Mouse (Mus musculus): ENCODE data around the gene Scp2. TPM values are rescaled to one million over a fixed set of nuclear protein-coding genes. Genes with fewer than 3 reads are reported as not detected.

The Scp2 gene
- total and polyA plus RNA-seq, 2 experiments, result 1,138 to 3,000 TPM

DNA sequence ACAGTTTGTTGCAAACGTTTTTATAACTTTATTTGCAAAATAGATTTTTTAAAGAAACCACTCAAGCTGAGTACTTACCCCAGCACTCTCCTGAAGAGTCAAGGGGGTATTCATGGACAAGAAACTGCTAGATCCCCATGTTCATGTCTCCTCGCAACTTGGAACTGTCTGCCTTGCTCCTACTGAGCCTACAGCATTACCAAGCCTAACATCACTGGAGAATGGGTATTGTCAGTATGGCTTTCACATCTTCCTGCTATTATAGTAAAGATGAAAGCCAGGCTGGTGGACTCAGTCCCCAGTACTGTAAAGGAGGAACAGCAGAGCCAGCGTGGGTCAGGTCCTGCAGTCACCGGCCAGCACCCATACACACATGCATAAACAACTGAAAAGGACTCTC lies 48.5 kb downstream of the Scp2 start, which contains the start of gene Podn:
Gene Podn (minus strand): TSS at position 101 of the 400 bp plus-strand sequence.
- H3K9ac ChIP-seq (ENCODE audit: low read depth, low read length), result peak within 1 kb of the TSS; percentile 25
- no peak within 1 kb of the TSS for H3K4me3 ChIP-seq (ENCODE audit: insufficient read depth, low read depth, low read length)
- TF ChIP-seq POLR2A (IDR thresholded peaks at IDR 0.05; ENCODE audit: extremely low read depth, insufficient read depth, low read length), result no peak
- no peak for TF ChIP-seq CTCF (IDR thresholded peaks at IDR 0.05; ENCODE audit: low read depth, low read length)
- H3K4me1 ChIP-seq (ENCODE audit: control insufficient read depth, insufficient read depth, low read length), result peaks cover 15% of the 10 kb centered on the region
- WGBS, result 76% methylated on average over 4 of the region's 4 CpGs
- no peaks in the 10 kb centered on the region for H3K27me3 ChIP-seq (ENCODE audit: control insufficient read depth, insufficient read depth, low read length)
- 0 out of 2 replicates have a peak within 1 kb of the TSS, but pooled peaks have one; percentile 18 for H3K27ac ChIP-seq (replicated peaks; ENCODE audit: insufficient read depth, low read depth, low read length)
- peaks cover 91% of the 10 kb centered on the region for H3K36me3 ChIP-seq (ENCODE audit: control insufficient read depth, insufficient read depth, low read length)
- H3K79me2 ChIP-seq (ENCODE audit: control insufficient read depth, insufficient read depth, low read length), result no peaks in the 10 kb centered on the region
- DNase-seq (ENCODE audit: extremely low read depth, low read depth, low spot score), result no peak

DNA sequence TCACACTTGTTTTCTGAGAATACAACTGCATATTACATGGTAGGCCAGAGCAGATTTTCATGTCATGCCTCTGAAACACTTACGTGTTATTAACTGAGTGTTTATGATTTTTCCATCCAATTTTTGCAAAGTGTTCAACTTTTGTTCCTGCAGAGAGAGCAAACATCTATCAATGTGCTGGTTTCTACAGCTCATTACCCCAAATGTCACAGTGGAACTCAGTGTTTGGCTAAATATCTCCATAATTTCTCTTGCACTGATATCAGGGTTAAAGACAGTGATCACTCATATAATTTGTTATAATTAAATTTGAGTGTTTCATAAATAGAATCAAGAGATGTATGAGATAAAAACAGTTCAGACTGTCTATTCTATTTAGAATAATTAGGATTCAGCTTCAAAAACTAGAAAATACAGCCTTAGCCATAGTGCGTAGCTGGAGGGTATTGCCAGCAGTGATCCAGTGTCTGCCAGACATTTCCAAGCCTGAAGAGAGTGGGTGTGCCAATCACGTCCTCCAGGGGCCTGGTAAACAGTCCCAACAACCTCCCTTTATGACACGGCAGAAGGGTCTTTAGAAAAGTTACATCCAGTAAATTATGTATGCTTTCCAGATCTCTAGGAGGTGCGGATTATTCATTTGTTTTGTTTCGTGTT lies 51.9 kb downstream of the Scp2 start:
- no peak for DNase-seq (ENCODE audit: extremely low read depth, low read depth, low spot score)
- no peak for TF ChIP-seq CTCF (IDR thresholded peaks at IDR 0.05; ENCODE audit: low read depth, low read length)
- TF ChIP-seq POLR2A (IDR thresholded peaks at IDR 0.05; ENCODE audit: extremely low read depth, insufficient read depth, low read length), result no peak
- no peak overlapping the region for H3K27ac ChIP-seq (replicated peaks; ENCODE audit: insufficient read depth, low read depth, low read length)
- H3K9ac ChIP-seq (ENCODE audit: low read depth, low read length), result no peak overlapping the region
- no peaks in the 10 kb centered on the region for H3K27me3 ChIP-seq (ENCODE audit: control insufficient read depth, insufficient read depth, low read length)
- H3K4me1 ChIP-seq (ENCODE audit: control insufficient read depth, insufficient read depth, low read length), result peaks cover 16% of the 10 kb centered on the region
- H3K36me3 ChIP-seq (ENCODE audit: control insufficient read depth, insufficient read depth, low read length), result peaks cover 83% of the 10 kb centered on the region
- no peaks in the 10 kb centered on the region for H3K79me2 ChIP-seq (ENCODE audit: control insufficient read depth, insufficient read depth, low read length)
- no peak overlapping the region for H3K4me3 ChIP-seq (ENCODE audit: insufficient read depth, low read depth, low read length)
- 74% methylated on average over 6 of the region's 6 CpGs for whole genome bisulfite sequencing

GRCm38 (mm10) chr4:108083993-108084392 lies 60.8 kb downstream of the Scp2 start:
- Histone ChIP-seq H3K79me2 (ENCODE audit: control insufficient read depth, insufficient read depth, low read length) (no peaks in the 10 kb centered on the region), H3K27ac (replicated peaks; ENCODE audit: insufficient read depth, low read depth, low read length) (0 out of 2 replicates have a peak overlapping the region, but pooled peaks have one; percentile 25), H3K4me1 (ENCODE audit: control insufficient read depth, insufficient read depth, low read length) (peaks cover 43% of the 10 kb centered on the region), H3K9ac (ENCODE audit: low read depth, low read length) (0 out of 2 replicates have a peak overlapping the region, but pooled peaks have one; percentile 18), H3K27me3 (ENCODE audit: control insufficient read depth, insufficient read depth, low read length) (no peaks in the 10 kb centered on the region), H3K36me3 (ENCODE audit: control insufficient read depth, insufficient read depth, low read length) (peaks cover 67% of the 10 kb centered on the region), H3K4me3 (ENCODE audit: insufficient read depth, low read depth, low read length) (no peak overlapping the region)
- no peak for DNase-seq (ENCODE audit: extremely low read depth, low read depth, low spot score)
- 60% methylated on average over 2 of the region's 2 CpGs for WGBS
- TF ChIP-seq CTCF (IDR thresholded peaks at IDR 0.05; ENCODE audit: low read depth, low read length) (no peak), POLR2A (IDR thresholded peaks at IDR 0.05; ENCODE audit: extremely low read depth, insufficient read depth, low read length) (no peak)

GRCm38 (mm10) chr4:108083032-108083735 lies 61.6 kb downstream of the Scp2 start:
- peak overlapping the region; percentile 44 for H3K9ac ChIP-seq (ENCODE audit: low read depth, low read length)
- H3K4me3 ChIP-seq (ENCODE audit: insufficient read depth, low read depth, low read length), result no peak overlapping the region
- H3K4me1 ChIP-seq (ENCODE audit: control insufficient read depth, insufficient read depth, low read length), result peaks cover 50% of the 10 kb centered on the region
- no peaks in the 10 kb centered on the region for H3K79me2 ChIP-seq (ENCODE audit: control insufficient read depth, insufficient read depth, low read length)
- DNase-seq (ENCODE audit: extremely low read depth, low read depth, low spot score), result peak; percentile 98
- H3K27me3 ChIP-seq (ENCODE audit: control insufficient read depth, insufficient read depth, low read length), result no peaks in the 10 kb centered on the region
- peaks cover 71% of the 10 kb centered on the region for H3K36me3 ChIP-seq (ENCODE audit: control insufficient read depth, insufficient read depth, low read length)
- TF ChIP-seq POLR2A (IDR thresholded peaks at IDR 0.05; ENCODE audit: extremely low read depth, insufficient read depth, low read length), result no peak
- TF ChIP-seq CTCF (IDR thresholded peaks at IDR 0.05; ENCODE audit: low read depth, low read length), result no peak
- peak overlapping the region; percentile 77 for H3K27ac ChIP-seq (replicated peaks; ENCODE audit: insufficient read depth, low read depth, low read length)
- 30% methylated on average over 6 of the region's 6 CpGs for WGBS

DNA sequence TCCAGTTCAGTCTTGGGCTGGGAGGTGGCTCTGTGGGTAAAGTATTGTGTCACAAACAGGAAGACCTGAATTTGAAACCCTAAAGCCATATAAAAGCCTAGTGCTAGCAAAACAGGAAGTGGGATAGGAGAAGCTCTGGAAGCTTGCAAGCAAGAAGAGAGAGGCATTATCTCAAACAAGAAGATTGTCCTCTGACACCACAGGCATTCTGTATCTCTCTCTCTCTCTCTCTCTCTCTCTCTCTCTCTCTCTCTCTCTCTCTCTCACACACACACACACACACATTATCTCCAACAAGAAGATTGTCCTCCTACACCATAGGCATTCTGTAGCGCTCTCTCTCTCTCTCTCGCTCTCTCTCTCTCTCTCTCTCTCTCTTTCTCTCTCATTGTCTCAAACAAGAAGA lies 62.4 kb downstream of the Scp2 start:
- H3K79me2 ChIP-seq (ENCODE audit: control insufficient read depth, insufficient read depth, low read length), result no peaks in the 10 kb centered on the region
- 100% methylated on average over 2 of the region's 2 CpGs for WGBS
- peak overlapping the region; percentile 59 for H3K27ac ChIP-seq (replicated peaks; ENCODE audit: insufficient read depth, low read depth, low read length)
- no peak for DNase-seq (ENCODE audit: extremely low read depth, low read depth, low spot score)
- H3K27me3 ChIP-seq (ENCODE audit: control insufficient read depth, insufficient read depth, low read length), result no peaks in the 10 kb centered on the region
- no peak overlapping the region for H3K4me3 ChIP-seq (ENCODE audit: insufficient read depth, low read depth, low read length)
- H3K4me1 ChIP-seq (ENCODE audit: control insufficient read depth, insufficient read depth, low read length), result peaks cover 57% of the 10 kb centered on the region
- H3K9ac ChIP-seq (ENCODE audit: low read depth, low read length), result no peak overlapping the region
- H3K36me3 ChIP-seq (ENCODE audit: control insufficient read depth, insufficient read depth, low read length), result peaks cover 77% of the 10 kb centered on the region
- TF ChIP-seq POLR2A (IDR thresholded peaks at IDR 0.05; ENCODE audit: extremely low read depth, insufficient read depth, low read length) (no peak), CTCF (IDR thresholded peaks at IDR 0.05; ENCODE audit: low read depth, low read length) (no peak)
